Mouse (Mus musculus): ENCODE results near the gene Efhd2. TPM values are rescaled to one million over a fixed set of nuclear protein-coding genes. Genes with fewer than 3 reads are reported as not detected.

Gene Efhd2
- total RNA-seq, 2 experiments from 2014 or later, result 5.8 to 6.4 TPM

GRCm38 (mm10) chr4:141861591-141862295 is 13.0 kb downstream of the Efhd2 start:
- DNase-seq, result no peak
- intact Hi-C loops (cut with DNase I), result no loop called here

- no peak for DNase-seq
- intact Hi-C loops (cut with DNase I), result no loop called here
These were observed 14.4 kb downstream of the Efhd2 start for GRCm38 (mm10) chr4:141860246-141860841.

GRCm38 (mm10) chr4:141859351-141859750 is 15.4 kb downstream of the Efhd2 start:
- DNase-seq, result no peak

GRCm38 (mm10) chr4:141858501-141858900 is 16.2 kb downstream of the Efhd2 start:
- intact Hi-C loops (cut with DNase I), result loop anchor here (1.0 kb wide), 1 partner anchor 97 kb away; no protein-coding TSS in a partner anchor

More at GRCm38 (mm10) chr4:141859351-141859750, 15.4 kb downstream of the Efhd2 start:
- intact Hi-C loops (cut with DNase I), result no loop called here

GRCm38 (mm10) chr4:141857422-141857930 is 17.2 kb downstream of the Efhd2 start:
- DNase-seq, result peak; percentile 68 to 83
- intact Hi-C loops (cut with DNase I), result no loop called here

More at GRCm38 (mm10) chr4:141858501-141858900, 16.2 kb downstream of the Efhd2 start:
- DNase-seq, result no peak

GRCm38 (mm10) chr4:141853437-141853836 is 21.3 kb downstream of the Efhd2 start:
- intact Hi-C loops (cut with DNase I), result loop anchor here (5.0 kb wide), 1 partner anchor 236 kb away; the partner anchor contains the start of gene Tmem82
- DNase-seq, result no peak

- intact Hi-C loops (cut with DNase I), result loop anchor here (5.0 kb wide), 1 partner anchor 34 kb away; no protein-coding TSS in a partner anchor
These were observed 28.7 kb downstream of the Efhd2 start, which contains the start of gene Ctrc for GRCm38 (mm10) chr4:141845999-141846398. TSS of gene Ctrc (minus strand) at chr4:141846359.

GRCm38 (mm10) chr4:141834536-141835095 is 40.1 kb downstream of the Efhd2 start:
- intact Hi-C loops (cut with DNase I), result no loop called here
- DNase-seq, result no peak

More at GRCm38 (mm10) chr4:141845999-141846398, 28.7 kb downstream of the Efhd2 start, which contains the start of gene Ctrc:
- no peak for DNase-seq

- intact Hi-C loops (cut with DNase I), result no loop called here
- DNase-seq, result no peak
These were observed 40.8 kb downstream of the Efhd2 start for GRCm38 (mm10) chr4:141833911-141834310.

GRCm38 (mm10) chr4:141831361-141831760 is 43.4 kb downstream of the Efhd2 start:
- intact Hi-C loops (cut with DNase I), result no loop called here

GRCm38 (mm10) chr4:141830381-141830780 is 44.3 kb downstream of the Efhd2 start:
- intact Hi-C loops (cut with DNase I), result no loop called here
- DNase-seq, result no peak

More at GRCm38 (mm10) chr4:141831361-141831760, 43.4 kb downstream of the Efhd2 start:
- DNase-seq, result no peak

GRCm38 (mm10) chr4:141828177-141828576 is 46.5 kb downstream of the Efhd2 start:
- intact Hi-C loops (cut with DNase I), result no loop called here
- no peak for DNase-seq

- intact Hi-C loops (cut with DNase I), result no loop called here
- DNase-seq, result no peak
These were observed 47.3 kb downstream of the Efhd2 start for GRCm38 (mm10) chr4:141827401-141827800.

- no peak for DNase-seq
- intact Hi-C loops (cut with DNase I), result no loop called here
These were observed 48.7 kb downstream of the Efhd2 start, which contains the start of gene Cela2a for GRCm38 (mm10) chr4:141826060-141826459. TSS of gene Cela2a (minus strand) at chr4:141826160.

GRCm38 (mm10) chr4:141822979-141823378 is 51.7 kb downstream of the Efhd2 start:
- no peak for DNase-seq

GRCm38 (mm10) chr4:141822089-141822488 is 52.6 kb downstream of the Efhd2 start:
- intact Hi-C loops (cut with DNase I), result no loop called here
- no peak for DNase-seq

More at GRCm38 (mm10) chr4:141822979-141823378, 51.7 kb downstream of the Efhd2 start:
- intact Hi-C loops (cut with DNase I), result no loop called here

GRCm38 (mm10) chr4:141821178-141821577 is 53.5 kb downstream of the Efhd2 start:
- intact Hi-C loops (cut with DNase I), result no loop called here
- no peak for DNase-seq

GRCm38 (mm10) chr4:141819316-141819715 is 55.4 kb downstream of the Efhd2 start:
- intact Hi-C loops (cut with DNase I), result no loop called here
- DNase-seq, result no peak

GRCm38 (mm10) chr4:141818861-141819260 is 55.9 kb downstream of the Efhd2 start:
- intact Hi-C loops (cut with DNase I), result no loop called here
- DNase-seq, result no peak

GRCm38 (mm10) chr4:141817706-141818105 is 57.0 kb downstream of the Efhd2 start:
- DNase-seq, result no peak
- intact Hi-C loops (cut with DNase I), result no loop called here
